Mouse (Mus musculus): ENCODE data around the gene Lama4. TPM values are rescaled to one million over a fixed set of nuclear protein-coding genes. Genes with fewer than 3 reads are reported as not detected.

Lama4 gene
- 0.09 TPM for total RNA-seq (2023)

DNA sequence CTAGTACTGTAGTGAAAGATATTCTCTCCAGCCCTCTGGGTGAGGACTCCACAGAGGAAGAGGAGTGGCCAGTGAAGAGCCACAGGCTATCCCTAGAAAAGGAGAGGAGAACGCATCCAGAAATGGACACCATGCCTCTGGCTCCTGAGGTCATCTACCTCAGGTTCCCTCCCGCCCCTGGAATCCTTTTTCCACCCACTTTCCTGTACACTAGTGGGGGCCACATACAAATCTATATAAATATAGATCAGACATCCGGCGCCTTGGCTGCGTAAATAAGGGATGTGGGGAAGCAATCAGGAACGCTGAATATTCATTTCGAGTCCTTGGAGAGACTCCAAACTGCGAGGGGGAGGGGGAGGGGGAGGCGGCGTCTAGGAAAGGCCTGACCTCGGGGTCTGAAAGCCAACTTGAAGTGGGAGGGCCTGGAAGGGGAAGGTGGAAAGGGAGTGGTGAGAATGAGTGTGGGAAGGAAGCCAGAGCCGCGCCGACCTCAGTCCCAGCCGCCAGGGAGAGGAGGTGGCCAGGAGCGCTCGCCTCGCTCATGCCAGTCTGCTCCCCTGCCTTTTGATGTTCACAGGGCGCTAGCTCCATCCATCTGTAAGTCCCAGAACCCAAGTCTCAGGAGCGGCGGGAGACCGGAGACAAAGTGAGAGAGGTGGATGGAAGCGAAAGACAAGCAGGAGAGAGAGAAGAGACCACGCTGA, at the start of gene Lama4:
Gene Lama4 (plus strand): TSS at position 441 of the 707 bp plus-strand sequence.

GRCm38 (mm10) chr10:39133462-39134310, 168.4 kb downstream of the Lama4 start, which contains the start of the genes Fam229b and Tube1:
Fam229b (minus strand) TSS chr10:39133914.
Tube1 (plus strand) TSS chr10:39133976.

Other genes with a start within 250 kb of the Lama4 start
- gene Rfpl4b, start 143.7 kb upstream of the Lama4 start, total RNA-seq (2023), result not detected
- gene Fam229b, start 168.4 kb downstream of the Lama4 start, total RNA-seq (2023), result not detected
- 6.8 TPM for gene Tube1, start 168.5 kb downstream of the Lama4 start, total RNA-seq (2023)
- not detected for gene Ccn6, start 198.3 kb downstream of the Lama4 start, total RNA-seq (2023)